Mouse (Mus musculus) kidney, embryonic 14.5 days (tissue): ENCODE results near the gene Stab1. TPM values are rescaled to one million over a fixed set of nuclear protein-coding genes. Genes with fewer than 3 reads are reported as not detected.

Experiments
- ATAC-seq: fragments of 200-750 bp; cut with Nextera tagmentation; 2 replicates; pipeline ENCODE4 v1.8.0; 2017; ENCODE audit warnings: moderate number of reproducible peaks, mild to moderate bottlenecking, moderate TSS enrichment, moderate library complexity; ENCODE audit not compliant: low FRiP score, low TSS enrichment
- H3K27ac ChIP-seq: fragments of 300-500 bp; sonication (generic); 2 replicates; pipeline ENCODE4 v1.5.1; 2014; ENCODE audit warnings: low read depth, mild to moderate bottlenecking, low read length, moderate library complexity, mixed read lengths
- H3K27me3 ChIP-seq: fragments of 300-500 bp; sonication (generic); 2 replicates; pipeline ENCODE4 v1.6.1; 2014; ENCODE audit warnings: mild to moderate bottlenecking, low read length; ENCODE audit not compliant: control insufficient read depth, insufficient read depth
- H3K36me3 ChIP-seq: fragments of 300-500 bp; sonication (generic); 2 replicates; pipeline ENCODE4 v1.6.1; 2014; ENCODE audit warnings: low read length, mixed read lengths; ENCODE audit not compliant: control insufficient read depth, insufficient read depth
- H3K4me1 ChIP-seq: fragments of 300-500 bp; sonication (generic); 2 replicates; pipeline ENCODE4 v1.6.1; 2014; ENCODE audit warnings: low read length, mixed read lengths; ENCODE audit not compliant: control insufficient read depth, insufficient read depth
- H3K4me2 ChIP-seq: fragments of 300-500 bp; sonication (generic); replicated peaks from 2 replicates; pipeline ENCODE4 v1.6.1; 2014; ENCODE audit warnings: low read depth, mild to moderate bottlenecking, low read length
- H3K4me3 ChIP-seq: fragments of 300-500 bp; sonication (generic); 2 replicates; pipeline ENCODE4 v1.5.1; 2014; ENCODE audit warnings: mild to moderate bottlenecking, low read length
- H3K9ac ChIP-seq: fragments of 300-500 bp; sonication (generic); 2 replicates; pipeline ENCODE4 v1.6.1; 2014; ENCODE audit warnings: low read depth, mild to moderate bottlenecking, low read length, moderate library complexity
- H3K9me3 ChIP-seq: fragments of 300-500 bp; sonication (generic); 2 replicates; pipeline ENCODE4 v1.6.1; 2016; ENCODE audit warnings: low read length; ENCODE audit not compliant: control insufficient read depth
- WGBS: fragments of 180-500 bp; shearing (Covaris S2); extraction: QIAGEN DNeasy Blood & Tissue Kit; methylation state at CpG from one replicate; pipeline ENCODE4 v1.1.7; 2014; 5-methylcytosine and 5-hydroxymethylcytosine counted together
- polyA plus RNA-seq: library from polyadenylated mRNA; unstranded; fragments of >200 nt; fragmentation: Nextera tagmentation; extraction: Ambion mirVana; gene quantifications from 2 replicates; pipeline ENCODE4 v1.2.1, GENCODE M21; 2014

Gene Stab1
- polyA plus RNA-seq, 1 experiment from 2014 or later, result 41.1 TPM

- peaks cover 5% of the 10 kb centered on the region for H3K36me3 ChIP-seq
- no peaks in the 10 kb centered on the region for H3K9me3 ChIP-seq
- no peak for ATAC-seq
- no peaks in the 10 kb centered on the region for H3K27me3 ChIP-seq
- H3K4me3 ChIP-seq, result no peak overlapping the region; the same call in 1 of the 2 replicates
- WGBS, result 93% methylated on average over 8 of the region's 8 CpGs
- H3K27ac ChIP-seq, result no peak overlapping the region
- H3K4me2 ChIP-seq, result peak overlapping the region; percentile 19; the same call in 1 of the 2 replicates
- H3K9ac ChIP-seq, result no peak overlapping the region
- peaks cover 35% of the 10 kb centered on the region for H3K4me1 ChIP-seq
These were observed 41.6 kb downstream of the Stab1 start for GRCm38 (mm10) chr14:31126826-31127225.

- peak overlapping the region; percentile 10; the same call in 1 of the 2 replicates for H3K4me2 ChIP-seq
- H3K9ac ChIP-seq, result peak overlapping the region; percentile 34; the same call in 1 of the 2 replicates
- peaks cover 12% of the 10 kb centered on the region for H3K36me3 ChIP-seq
- H3K4me3 ChIP-seq, result no peak overlapping the region
- ATAC-seq, result peak; percentile 18; the same call in 1 of the 2 replicates
- H3K27ac ChIP-seq, result peak overlapping the region; percentile 74
- H3K4me1 ChIP-seq, result peaks cover 32% of the 10 kb centered on the region
- no peaks in the 10 kb centered on the region for H3K9me3 ChIP-seq
- 30% methylated on average over 9 of the region's 9 CpGs for WGBS
- H3K27me3 ChIP-seq, result no peaks in the 10 kb centered on the region
These were observed 43.0 kb downstream of the Stab1 start for GRCm38 (mm10) chr14:31125106-31126075.

DNA sequence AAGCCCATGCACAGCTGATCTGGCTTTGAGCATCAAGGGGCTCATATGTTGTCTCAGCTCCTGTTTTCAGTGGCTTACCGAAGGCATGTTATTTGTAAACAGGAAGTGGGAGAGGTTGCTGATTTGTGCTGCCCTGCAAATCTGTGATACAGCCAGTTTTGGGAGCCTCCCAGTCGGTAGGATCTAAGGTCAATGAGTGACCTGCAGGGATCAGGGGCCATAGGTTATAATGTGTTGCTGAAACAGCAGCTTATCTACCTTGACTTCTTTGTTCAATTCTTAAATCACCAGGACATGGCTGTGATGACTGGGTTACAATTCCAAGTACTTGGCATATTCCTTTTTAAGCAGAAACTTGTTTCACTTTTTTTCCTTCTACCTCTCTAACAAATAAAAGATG, 52.9 kb downstream of the Stab1 start:
- Histone ChIP-seq H3K9me3 (no peaks in the 10 kb centered on the region), H3K27me3 (no peaks in the 10 kb centered on the region), H3K4me2 (no peak overlapping the region), H3K27ac (no peak overlapping the region), H3K9ac (no peak overlapping the region), H3K4me3 (no peak overlapping the region), H3K36me3 (peaks cover 73% of the 10 kb centered on the region), H3K4me1 (no peaks in the 10 kb centered on the region)
- WGBS, result 58% methylated on average over 2 of the region's 2 CpGs
- no peak for ATAC-seq

DNA sequence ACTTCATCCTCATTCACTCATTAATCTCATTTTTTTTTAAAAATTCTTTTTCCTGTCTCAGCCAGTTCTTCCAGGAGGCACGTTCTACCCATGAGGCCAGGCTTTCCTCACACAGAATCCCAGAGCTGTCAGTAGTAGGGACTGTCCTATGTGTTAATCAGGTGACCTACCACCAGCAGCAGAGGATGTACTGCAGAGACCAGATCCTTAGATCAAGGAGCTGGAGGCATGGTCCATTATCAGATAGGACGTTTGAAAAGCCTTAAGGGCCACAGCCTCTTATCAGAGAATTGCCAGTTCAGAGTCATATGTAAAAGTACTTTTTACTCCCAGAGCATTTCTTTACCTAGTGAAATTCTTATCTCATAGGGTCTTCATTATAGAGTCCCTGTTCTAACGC, 54.4 kb downstream of the Stab1 start:
- 76% methylated on average over 3 of the region's 3 CpGs for WGBS
- H3K9me3 ChIP-seq, result no peaks in the 10 kb centered on the region
- peaks cover 76% of the 10 kb centered on the region for H3K36me3 ChIP-seq

DNA sequence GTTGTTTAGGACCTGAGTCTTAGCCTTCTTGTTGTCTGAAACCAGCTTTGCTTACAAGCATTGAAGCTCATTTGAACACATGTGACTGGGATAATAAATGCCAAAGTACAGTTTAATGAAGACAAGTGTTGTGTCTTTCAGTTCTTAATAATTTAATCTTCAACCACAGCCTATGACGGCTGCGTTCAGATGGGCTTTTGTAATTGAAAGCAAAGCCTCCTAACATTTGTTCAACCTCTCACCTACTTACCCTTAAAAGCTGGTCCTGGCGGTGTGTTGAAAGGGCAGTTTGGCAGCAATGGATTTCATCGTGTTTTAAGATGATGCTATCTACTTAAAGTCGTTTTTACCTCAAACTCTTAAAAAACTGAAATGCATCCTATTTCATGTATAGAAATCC, 56.3 kb downstream of the Stab1 start:
- Histone ChIP-seq H3K9me3 (no peaks in the 10 kb centered on the region), H3K9ac (no peak overlapping the region), H3K27ac (no peak overlapping the region), H3K27me3 (no peaks in the 10 kb centered on the region), H3K36me3 (peaks cover 79% of the 10 kb centered on the region), H3K4me1 (no peaks in the 10 kb centered on the region), H3K4me2 (no peak overlapping the region), H3K4me3 (no peak overlapping the region)
- no peak for ATAC-seq
- WGBS, result 82% methylated on average over 5 of the region's 5 CpGs

More for the DNA sequence above, 54.4 kb downstream of the Stab1 start:
- H3K4me1 ChIP-seq, result no peaks in the 10 kb centered on the region
- H3K4me2 ChIP-seq, result no peak overlapping the region
- no peak overlapping the region for H3K27ac ChIP-seq
- H3K9ac ChIP-seq, result no peak overlapping the region
- no peak overlapping the region for H3K4me3 ChIP-seq
- no peaks in the 10 kb centered on the region for H3K27me3 ChIP-seq
- no peak for ATAC-seq

DNA sequence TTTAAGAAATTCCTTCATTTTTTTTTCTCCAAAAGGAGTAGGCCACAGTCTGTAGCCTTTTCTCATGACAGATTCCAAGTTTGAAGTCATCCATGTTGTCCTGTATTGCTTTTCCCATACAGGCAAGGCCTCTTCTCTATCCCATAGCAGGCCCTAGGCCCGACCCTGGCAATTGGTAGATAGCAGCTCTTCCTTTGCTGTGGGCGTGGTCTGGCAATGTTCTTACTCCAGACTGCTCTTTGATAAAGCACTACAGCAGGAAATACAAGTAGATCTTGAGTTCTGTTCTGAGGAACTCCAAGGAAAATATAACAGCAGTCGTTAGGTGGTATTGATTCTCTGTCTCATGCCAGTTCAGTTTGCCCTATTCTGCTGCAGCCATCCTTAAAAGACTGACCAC, 57.8 kb downstream of the Stab1 start:
- H3K27me3 ChIP-seq, result no peaks in the 10 kb centered on the region
- H3K9ac ChIP-seq, result no peak overlapping the region
- H3K27ac ChIP-seq, result no peak overlapping the region
- WGBS, result 86% methylated on average over 3 of the region's 3 CpGs
- no peaks in the 10 kb centered on the region for H3K9me3 ChIP-seq
- H3K4me3 ChIP-seq, result no peak overlapping the region
- H3K36me3 ChIP-seq, result peaks cover 79% of the 10 kb centered on the region
- no peak for ATAC-seq
- no peak overlapping the region for H3K4me2 ChIP-seq
- no peaks in the 10 kb centered on the region for H3K4me1 ChIP-seq

- Histone ChIP-seq H3K9ac (no peak overlapping the region), H3K27me3 (no peaks in the 10 kb centered on the region), H3K27ac (no peak overlapping the region), H3K36me3 (peaks cover 71% of the 10 kb centered on the region), H3K9me3 (no peaks in the 10 kb centered on the region), H3K4me2 (no peak overlapping the region), H3K4me3 (no peak overlapping the region), H3K4me1 (no peaks in the 10 kb centered on the region)
- ATAC-seq, result no peak
- 92% methylated on average over 2 of the region's 2 CpGs for WGBS
These were observed 63.3 kb downstream of the Stab1 start for GRCm38 (mm10) chr14:31105156-31105555.

DNA sequence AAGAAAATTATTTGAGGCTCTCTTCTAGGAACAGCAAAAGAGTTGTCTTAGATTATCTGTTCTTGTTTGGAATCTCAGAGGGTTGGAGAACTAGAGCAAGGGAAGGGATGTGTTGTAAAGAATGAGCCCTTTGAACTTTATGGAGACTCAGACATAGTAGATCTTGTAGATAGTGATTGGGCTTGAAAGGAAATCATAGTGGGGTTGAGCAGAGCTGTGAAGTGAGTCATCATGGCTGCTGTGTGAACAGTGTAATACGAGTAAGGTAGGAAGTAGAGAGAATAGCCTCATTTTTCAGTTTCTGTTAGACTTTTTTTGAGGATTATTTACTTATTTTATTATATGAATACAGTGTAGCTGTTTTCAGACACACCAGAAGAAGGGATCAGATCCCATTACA, 78.5 kb downstream of the Stab1 start:
- H3K9ac ChIP-seq, result no peak overlapping the region
- no peak overlapping the region for H3K27ac ChIP-seq
- H3K36me3 ChIP-seq, result peaks cover 74% of the 10 kb centered on the region
- no peaks in the 10 kb centered on the region for H3K4me1 ChIP-seq
- no peak overlapping the region for H3K4me2 ChIP-seq
- WGBS, result 77% methylated on average over 1 of the region's 1 CpGs
- no peaks in the 10 kb centered on the region for H3K9me3 ChIP-seq
- H3K4me3 ChIP-seq, result no peak overlapping the region
- no peak for ATAC-seq
- no peaks in the 10 kb centered on the region for H3K27me3 ChIP-seq
